Mouse (Mus musculus): ENCODE measurements at regions not wholly inside any gene's neighbourhood (a gene's known extent, or its start where the extent isn't known, plus 50 kb on each side); places are given as distances from the start of the nearest gene placed in this dataset.

DNA sequence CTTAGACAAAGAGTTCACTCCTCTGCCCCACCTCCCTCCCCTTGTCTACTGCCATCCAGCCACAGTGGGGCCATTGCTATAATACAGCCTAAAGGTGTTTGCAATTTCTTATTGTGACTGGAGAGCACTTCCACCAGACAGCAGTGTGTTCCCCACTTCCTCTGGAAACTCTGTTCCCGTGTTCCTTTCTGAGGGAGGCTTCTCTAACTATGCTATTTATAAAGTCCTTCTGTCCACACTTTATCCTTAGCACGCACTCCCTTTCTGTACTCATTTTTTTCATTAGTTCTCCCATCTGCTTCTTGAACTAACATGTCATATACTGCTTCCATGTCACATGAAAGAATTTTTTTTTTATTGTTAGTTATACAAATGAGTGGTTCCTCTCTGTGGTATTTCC lies 52.0 kb upstream of the 4930432M17Rik start:
- Histone ChIP-seq H3K4me3 (ENCODE audit: low read depth, low read length) (no peak overlapping the region), H3K27ac (ENCODE audit: low read depth, low read length) (no peak overlapping the region), H3K4me2 (no peak overlapping the region), H3K36me3 (ENCODE audit: control insufficient read depth, insufficient read depth, low read length) (no peaks in the 10 kb centered on the region), H3K4me1 (ENCODE audit: control insufficient read depth, insufficient read depth, low read length) (no peaks in the 10 kb centered on the region), H3K9ac (ENCODE audit: low read length) (no peak overlapping the region), H3K27me3 (ENCODE audit: control insufficient read depth, insufficient read depth, low read length) (no peaks in the 10 kb centered on the region), H3K9me3 (ENCODE audit: control insufficient read depth, low read length) (no peaks in the 10 kb centered on the region)
- no peak for ATAC-seq (ENCODE audit: low FRiP score)
- 80% methylated on average over 2 of the region's 2 CpGs for WGBS
- DNase-seq (ENCODE audit: low spot score, missing footprints), result no peak

DNA sequence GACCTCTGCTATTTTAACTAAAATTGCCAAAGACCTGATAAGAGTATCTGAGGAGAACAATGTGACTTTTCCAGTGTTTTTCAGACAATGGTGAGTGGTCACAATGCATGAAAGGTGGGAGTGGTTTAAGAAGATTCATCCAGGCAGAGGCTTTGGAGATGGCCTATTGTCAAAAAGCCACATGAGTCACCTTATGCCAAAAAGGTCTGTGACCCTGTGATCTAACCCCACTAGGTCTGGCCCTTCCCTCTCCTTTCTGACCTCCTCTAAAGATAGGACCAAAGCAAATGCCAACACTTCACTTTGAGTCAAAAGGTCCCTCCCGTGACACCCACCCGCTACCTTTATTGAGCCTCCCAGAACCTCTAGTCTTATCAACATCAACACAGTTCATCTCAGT lies 52.4 kb upstream of the 4930432M17Rik start:
- no peaks in the 10 kb centered on the region for H3K4me1 ChIP-seq (ENCODE audit: control insufficient read depth, insufficient read depth, low read length)
- H3K27ac ChIP-seq (ENCODE audit: low read depth, low read length), result no peak overlapping the region
- no peak overlapping the region for H3K9ac ChIP-seq (ENCODE audit: low read length)
- no peak overlapping the region for H3K4me2 ChIP-seq
- H3K27me3 ChIP-seq (ENCODE audit: control insufficient read depth, insufficient read depth, low read length), result no peaks in the 10 kb centered on the region
- DNase-seq (ENCODE audit: low spot score, missing footprints) (no peak), ATAC-seq (ENCODE audit: low FRiP score) (no peak)
- no peak overlapping the region for H3K4me3 ChIP-seq (ENCODE audit: low read depth, low read length)
- WGBS, result 72% methylated on average over 2 of the region's 2 CpGs
- no peaks in the 10 kb centered on the region for H3K36me3 ChIP-seq (ENCODE audit: control insufficient read depth, insufficient read depth, low read length)
- no peaks in the 10 kb centered on the region for H3K9me3 ChIP-seq (ENCODE audit: control insufficient read depth, low read length)

DNA sequence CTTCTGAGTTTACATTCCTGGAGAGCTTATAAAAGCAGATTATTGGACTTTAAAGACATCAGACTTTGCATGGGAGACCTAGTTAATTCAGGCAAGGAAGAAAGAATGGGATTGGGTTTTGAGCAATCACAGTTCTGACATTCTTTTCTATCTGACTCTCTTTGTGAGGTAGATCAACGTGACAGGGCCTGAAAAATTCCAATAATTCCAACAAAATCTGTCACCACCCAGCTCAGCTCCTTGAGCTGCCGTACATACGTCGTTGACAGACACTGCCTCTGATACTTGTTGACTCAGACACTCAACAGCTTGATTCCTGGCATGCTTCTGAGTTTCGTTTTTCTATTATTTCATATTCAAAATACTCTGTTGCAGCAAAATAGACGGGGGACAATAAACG lies 53.2 kb upstream of the 4930432M17Rik start:
- Histone ChIP-seq H3K27me3 (ENCODE audit: control insufficient read depth, insufficient read depth, low read length) (no peaks in the 10 kb centered on the region), H3K36me3 (ENCODE audit: control insufficient read depth, insufficient read depth, low read length) (no peaks in the 10 kb centered on the region), H3K4me2 (no peak overlapping the region), H3K4me3 (ENCODE audit: low read depth, low read length) (no peak overlapping the region), H3K9me3 (ENCODE audit: control insufficient read depth, low read length) (no peaks in the 10 kb centered on the region), H3K9ac (ENCODE audit: low read length) (no peak overlapping the region), H3K4me1 (ENCODE audit: control insufficient read depth, insufficient read depth, low read length) (no peaks in the 10 kb centered on the region), H3K27ac (ENCODE audit: low read depth, low read length) (no peak overlapping the region)
- no peak for DNase-seq (ENCODE audit: low spot score, missing footprints)
- ATAC-seq (ENCODE audit: low FRiP score), result no peak
- WGBS, result 56% methylated on average over 7 of the region's 7 CpGs

DNA sequence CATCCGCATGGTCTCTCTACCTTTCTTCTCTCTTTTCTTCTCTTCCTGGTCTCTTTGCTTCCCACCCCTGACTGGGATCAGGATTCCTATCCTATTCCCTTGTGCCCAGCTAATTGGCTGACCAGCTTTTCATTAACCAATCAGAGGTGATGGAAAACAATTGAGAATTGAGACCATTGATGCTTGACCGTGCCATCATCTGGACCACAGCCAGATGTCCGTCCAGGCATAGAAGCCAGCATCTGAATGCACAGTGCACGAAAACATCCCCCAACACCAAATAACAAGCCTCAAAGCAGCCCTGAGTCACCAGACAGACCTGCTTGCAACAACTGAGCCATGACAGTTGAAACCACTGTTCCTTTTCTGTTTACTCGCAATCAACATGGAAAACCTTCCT lies 54.5 kb upstream of the 4930432M17Rik start:
- Histone ChIP-seq H3K9ac (ENCODE audit: low read length) (no peak overlapping the region), H3K4me2 (no peak overlapping the region), H3K4me1 (ENCODE audit: control insufficient read depth, insufficient read depth, low read length) (no peaks in the 10 kb centered on the region), H3K4me3 (ENCODE audit: low read depth, low read length) (no peak overlapping the region), H3K27ac (ENCODE audit: low read depth, low read length) (no peak overlapping the region), H3K36me3 (ENCODE audit: control insufficient read depth, insufficient read depth, low read length) (no peaks in the 10 kb centered on the region), H3K9me3 (ENCODE audit: control insufficient read depth, low read length) (no peaks in the 10 kb centered on the region), H3K27me3 (ENCODE audit: control insufficient read depth, insufficient read depth, low read length) (no peaks in the 10 kb centered on the region)
- 88% methylated on average over 5 of the region's 5 CpGs for WGBS
- no peak for DNase-seq (ENCODE audit: low spot score, missing footprints)
- no peak for ATAC-seq (ENCODE audit: low FRiP score)

DNA sequence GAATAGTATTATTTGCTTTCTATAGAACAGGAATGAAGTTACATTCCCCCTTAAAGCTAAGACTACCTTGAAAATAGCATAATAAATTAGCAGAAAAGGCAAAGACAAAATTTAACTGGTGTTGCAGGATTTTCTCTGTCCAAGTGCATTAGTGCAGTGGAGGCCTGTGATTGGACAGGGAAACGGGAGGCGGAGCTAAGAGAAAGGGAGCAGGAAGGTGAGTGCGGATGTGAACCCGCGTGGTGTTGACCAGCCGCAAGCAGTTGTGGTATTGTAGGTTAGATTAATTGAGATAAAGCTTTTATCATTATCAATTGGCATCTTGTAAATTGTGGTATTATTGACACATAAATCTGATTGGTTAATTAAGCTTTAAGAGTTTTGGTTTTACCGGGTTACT lies 55.8 kb upstream of the 4930432M17Rik start:
- 80% methylated on average over 7 of the region's 7 CpGs for WGBS
- no peak overlapping the region for H3K9ac ChIP-seq (ENCODE audit: low read length)
- no peaks in the 10 kb centered on the region for H3K27me3 ChIP-seq (ENCODE audit: control insufficient read depth, insufficient read depth, low read length)

DNA sequence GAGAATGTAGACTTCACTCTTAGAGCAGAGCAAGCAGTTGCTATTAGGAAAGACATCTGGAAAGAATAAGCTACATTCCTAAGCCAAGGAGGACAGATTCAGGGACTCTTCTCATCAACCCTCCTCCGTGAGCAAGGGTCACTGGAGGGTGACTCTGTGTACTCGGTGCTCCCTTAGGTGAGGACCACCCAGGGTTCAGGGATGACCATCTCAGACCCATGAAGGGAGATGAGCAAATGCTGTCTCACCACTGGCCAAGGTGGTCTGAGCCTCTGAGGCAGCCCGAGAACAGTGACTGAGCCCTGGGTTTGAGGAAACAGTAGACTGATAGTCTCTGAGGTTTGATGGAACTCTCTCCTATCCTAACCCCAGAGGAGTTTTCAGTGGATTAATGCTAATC lies 57.3 kb upstream of the 4930432M17Rik start:
- Histone ChIP-seq H3K9me3 (ENCODE audit: control insufficient read depth, low read length) (no peaks in the 10 kb centered on the region), H3K4me2 (no peak overlapping the region), H3K27me3 (ENCODE audit: control insufficient read depth, insufficient read depth, low read length) (no peaks in the 10 kb centered on the region), H3K4me3 (ENCODE audit: low read depth, low read length) (no peak overlapping the region), H3K4me1 (ENCODE audit: control insufficient read depth, insufficient read depth, low read length) (no peaks in the 10 kb centered on the region), H3K36me3 (ENCODE audit: control insufficient read depth, insufficient read depth, low read length) (no peaks in the 10 kb centered on the region), H3K27ac (ENCODE audit: low read depth, low read length) (no peak overlapping the region), H3K9ac (ENCODE audit: low read length) (no peak overlapping the region)
- no peak for ATAC-seq (ENCODE audit: low FRiP score)
- 62% methylated on average over 3 of the region's 3 CpGs for WGBS
- no peak for DNase-seq (ENCODE audit: low spot score, missing footprints)

More for the DNA sequence above, 55.8 kb upstream of the 4930432M17Rik start:
- Histone ChIP-seq H3K4me1 (ENCODE audit: control insufficient read depth, insufficient read depth, low read length) (no peaks in the 10 kb centered on the region), H3K36me3 (ENCODE audit: control insufficient read depth, insufficient read depth, low read length) (no peaks in the 10 kb centered on the region), H3K4me2 (no peak overlapping the region), H3K9me3 (ENCODE audit: control insufficient read depth, low read length) (no peaks in the 10 kb centered on the region), H3K27ac (ENCODE audit: low read depth, low read length) (no peak overlapping the region), H3K4me3 (ENCODE audit: low read depth, low read length) (no peak overlapping the region)
- ATAC-seq (ENCODE audit: low FRiP score) (no peak), DNase-seq (ENCODE audit: low spot score, missing footprints) (no peak)

DNA sequence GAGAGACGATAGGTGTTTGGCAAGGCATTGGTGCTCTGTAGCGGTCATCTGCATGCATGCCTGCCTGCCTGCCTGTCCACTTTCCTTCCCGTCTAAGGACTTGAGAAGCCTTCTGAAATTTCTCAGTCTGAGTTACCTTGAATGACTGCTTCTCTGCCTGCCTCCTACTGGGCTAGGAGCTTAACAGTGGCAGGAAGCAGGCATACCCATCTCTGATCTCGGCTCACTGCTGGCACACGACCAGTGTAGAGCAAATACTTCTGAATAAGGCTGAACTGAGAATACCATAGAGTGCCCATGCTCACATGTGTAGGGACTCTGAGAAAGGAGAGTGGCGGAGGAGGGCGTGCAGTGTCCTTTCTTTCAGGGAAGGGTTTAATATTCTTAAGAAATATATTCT lies 60.7 kb upstream of the 4930432M17Rik start:
- no peak overlapping the region for H3K4me2 ChIP-seq
- WGBS, result 79% methylated on average over 7 of the region's 7 CpGs
- H3K9me3 ChIP-seq (ENCODE audit: control insufficient read depth, low read length), result no peaks in the 10 kb centered on the region
- H3K27me3 ChIP-seq (ENCODE audit: control insufficient read depth, insufficient read depth, low read length), result no peaks in the 10 kb centered on the region
- H3K27ac ChIP-seq (ENCODE audit: low read depth, low read length), result no peak overlapping the region
- no peak overlapping the region for H3K9ac ChIP-seq (ENCODE audit: low read length)
- no peaks in the 10 kb centered on the region for H3K36me3 ChIP-seq (ENCODE audit: control insufficient read depth, insufficient read depth, low read length)
- H3K4me1 ChIP-seq (ENCODE audit: control insufficient read depth, insufficient read depth, low read length), result no peaks in the 10 kb centered on the region
- no peak overlapping the region for H3K4me3 ChIP-seq (ENCODE audit: low read depth, low read length)
- ATAC-seq (ENCODE audit: low FRiP score) (no peak), DNase-seq (ENCODE audit: low spot score, missing footprints) (no peak)

DNA sequence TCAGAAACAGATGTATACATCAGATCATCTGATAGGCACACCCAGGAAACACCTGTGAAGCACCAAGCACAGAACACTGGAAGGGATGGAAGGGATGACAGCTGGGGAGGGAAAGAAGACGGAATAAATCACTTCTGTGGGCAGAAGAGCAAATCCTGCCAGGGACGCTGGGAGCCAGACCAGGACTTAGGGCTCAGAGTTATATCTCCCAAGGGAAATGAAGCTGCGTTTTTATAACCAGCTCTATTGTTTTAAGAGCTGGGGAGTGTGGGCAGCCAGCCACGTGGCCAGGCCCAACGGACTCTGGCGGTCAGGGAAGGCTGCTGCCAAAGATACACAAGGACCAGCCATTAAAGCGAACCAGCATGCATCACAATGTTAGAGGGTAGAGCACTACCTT lies 61.5 kb upstream of the 4930432M17Rik start:
- WGBS, result 67% methylated on average over 7 of the region's 7 CpGs
- Histone ChIP-seq H3K4me2 (no peak overlapping the region), H3K4me1 (ENCODE audit: control insufficient read depth, insufficient read depth, low read length) (no peaks in the 10 kb centered on the region), H3K9me3 (ENCODE audit: control insufficient read depth, low read length) (no peaks in the 10 kb centered on the region), H3K9ac (ENCODE audit: low read length) (no peak overlapping the region), H3K4me3 (ENCODE audit: low read depth, low read length) (no peak overlapping the region), H3K27me3 (ENCODE audit: control insufficient read depth, insufficient read depth, low read length) (no peaks in the 10 kb centered on the region), H3K36me3 (ENCODE audit: control insufficient read depth, insufficient read depth, low read length) (no peaks in the 10 kb centered on the region), H3K27ac (ENCODE audit: low read depth, low read length) (no peak overlapping the region)
- no peak for ATAC-seq (ENCODE audit: low FRiP score)
- no peak for DNase-seq (ENCODE audit: low spot score, missing footprints)

DNA sequence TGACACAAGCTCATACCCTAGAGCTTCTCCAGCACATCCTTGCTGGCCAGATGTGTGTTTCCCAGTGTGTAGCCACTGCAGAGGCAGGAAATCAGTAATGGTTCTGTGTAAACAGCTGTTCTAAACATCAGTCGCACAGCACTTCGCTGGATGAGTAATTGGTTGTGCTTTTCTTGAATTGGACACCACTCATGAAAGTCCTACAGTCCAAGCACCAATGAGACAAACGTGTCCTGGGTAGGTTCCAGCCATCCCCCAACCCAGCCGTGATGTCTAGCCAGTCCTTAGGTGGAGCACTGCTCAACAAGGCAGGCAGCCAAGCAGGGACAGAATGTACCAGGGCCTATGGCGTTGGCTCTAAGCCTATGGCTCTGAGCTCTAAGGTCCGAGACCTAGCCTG lies 65.8 kb upstream of the 4930432M17Rik start:
- no peaks in the 10 kb centered on the region for H3K27me3 ChIP-seq (ENCODE audit: control insufficient read depth, insufficient read depth, low read length)
- DNase-seq (ENCODE audit: low spot score, missing footprints), result no peak
- no peak overlapping the region for H3K4me2 ChIP-seq
- no peaks in the 10 kb centered on the region for H3K36me3 ChIP-seq (ENCODE audit: control insufficient read depth, insufficient read depth, low read length)
- H3K9me3 ChIP-seq (ENCODE audit: control insufficient read depth, low read length), result no peaks in the 10 kb centered on the region
- H3K4me1 ChIP-seq (ENCODE audit: control insufficient read depth, insufficient read depth, low read length), result no peaks in the 10 kb centered on the region
- no peak overlapping the region for H3K4me3 ChIP-seq (ENCODE audit: low read depth, low read length)
- no peak overlapping the region for H3K9ac ChIP-seq (ENCODE audit: low read length)
- 83% methylated on average over 6 of the region's 6 CpGs for WGBS
- no peak overlapping the region for H3K27ac ChIP-seq (ENCODE audit: low read depth, low read length)
- no peak for ATAC-seq (ENCODE audit: low FRiP score)

DNA sequence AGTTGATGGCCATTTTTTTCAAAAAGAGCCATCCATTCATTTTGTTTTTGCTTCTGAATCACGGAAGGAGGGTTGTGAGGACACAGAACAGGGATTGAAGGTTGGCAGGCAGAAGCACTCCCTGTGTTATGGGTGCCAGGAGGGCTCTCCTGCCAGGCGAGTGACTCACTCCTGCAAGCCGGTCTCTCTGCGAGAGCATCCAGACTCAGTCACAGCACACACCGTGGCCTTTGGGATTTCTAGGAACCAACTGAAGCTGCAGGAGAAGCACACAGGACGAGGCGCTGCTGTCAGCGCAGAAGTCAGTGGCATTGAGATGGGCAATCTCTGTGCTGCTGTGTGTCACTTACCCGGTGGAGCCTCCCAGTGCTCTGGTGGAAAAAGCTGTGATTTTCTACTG lies 66.5 kb upstream of the 4930432M17Rik start:
- no peak overlapping the region for H3K27ac ChIP-seq (ENCODE audit: low read depth, low read length)
- WGBS, result 92% methylated on average over 9 of the region's 9 CpGs

More for the DNA sequence above, 66.5 kb upstream of the 4930432M17Rik start:
- no peak for DNase-seq (ENCODE audit: low spot score, missing footprints)
- H3K4me1 ChIP-seq (ENCODE audit: control insufficient read depth, insufficient read depth, low read length), result no peaks in the 10 kb centered on the region
- no peak overlapping the region for H3K4me2 ChIP-seq
- H3K36me3 ChIP-seq (ENCODE audit: control insufficient read depth, insufficient read depth, low read length), result no peaks in the 10 kb centered on the region
- H3K4me3 ChIP-seq (ENCODE audit: low read depth, low read length), result no peak overlapping the region
- no peaks in the 10 kb centered on the region for H3K9me3 ChIP-seq (ENCODE audit: control insufficient read depth, low read length)
- ATAC-seq (ENCODE audit: low FRiP score), result no peak
- no peaks in the 10 kb centered on the region for H3K27me3 ChIP-seq (ENCODE audit: control insufficient read depth, insufficient read depth, low read length)
- H3K9ac ChIP-seq (ENCODE audit: low read length), result no peak overlapping the region

All from midbrain, embryonic 11.5 days (tissue).